Mouse (Mus musculus) cerebellum, adult 2 months (tissue): ENCODE measurements around the gene Foxo1.

Experiments used
- CTCF ChIP-seq: fragments of 200-500 bp; IDR thresholded peaks from 2 replicates; pipeline ENCODE4 v1.5.1; 2011; ENCODE audit warnings: low read depth, mild to moderate bottlenecking, control low read depth, low read length, moderate library complexity, borderline replicate concordance; ENCODE audit not compliant: insufficient read depth
- POLR2A ChIP-seq: fragments of 200-500 bp; IDR thresholded peaks from 2 replicates; pipeline ENCODE4 v1.6.1; 2011; ENCODE audit warnings: low read length, control low read depth, borderline replicate concordance; ENCODE audit not compliant: insufficient read depth

DNA sequence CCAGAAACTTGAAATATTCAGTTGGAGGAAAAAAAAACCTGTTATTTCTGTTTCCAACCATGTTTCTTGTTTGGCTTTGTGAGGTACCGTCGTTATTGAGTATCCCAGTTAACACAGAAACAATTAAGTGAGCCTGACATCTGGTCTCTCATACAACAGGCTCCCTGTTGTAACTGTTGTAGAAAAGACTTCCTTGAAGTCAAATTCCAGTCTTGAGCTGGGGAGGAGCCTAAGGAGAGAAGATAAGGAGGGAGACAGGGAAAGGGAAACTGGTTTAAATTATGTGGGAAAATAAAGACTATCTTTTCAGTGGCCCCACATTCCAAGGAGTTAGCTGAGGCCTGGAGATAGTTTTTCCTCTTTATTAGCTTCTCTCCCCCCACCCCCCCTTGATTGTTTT is 14.2 kb downstream of the Foxo1 start:
- TF ChIP-seq POLR2A (no peak), CTCF (no peak)
